Mouse (Mus musculus) MEL (cell line): ENCODE measurements around the gene Hacd2. TPM values are rescaled to one million over a fixed set of nuclear protein-coding genes. Genes with fewer than 3 reads are reported as not detected.

Experiments
- DNase-seq: peaks from one replicate; pipeline ENCODE4 v3.0.0; 2011; ENCODE audit warnings: low read depth, low spot score
- H3K27ac ChIP-seq: 2 replicates; pipeline ENCODE4 v1.5.1; 2012; ENCODE audit warnings: low read depth, mild to moderate bottlenecking, control low read depth, low read length, moderate library complexity; ENCODE audit not compliant: control insufficient read depth
- H3K27me3 ChIP-seq, 2 experiments: fragments of 150-350 bp in 1 of 2; sonication (generic) in 1 of 2; 2 replicates each; pipeline ENCODE4 v1.6.1; 2012; ENCODE audit warnings: low read length in 2 of 2, mild to moderate bottlenecking in 2 of 2, improper control_type of control experiment in 1 of 2, moderate library complexity in 1 of 2; ENCODE audit not compliant: insufficient read depth in 2 of 2, control insufficient read depth in 1 of 2
- H3K36me3 ChIP-seq, 2 experiments: 2 replicates each; pipeline ENCODE4 v1.6.1; 2012 to 2014; ENCODE audit warnings: low read length in 2 of 2, improper control_type of control experiment in 1 of 2, inconsistent platforms in 1 of 2, mild to moderate bottlenecking in 1 of 2; ENCODE audit not compliant: insufficient read depth in 2 of 2, control insufficient read depth in 1 of 2
- H3K4me1 ChIP-seq, 2 experiments: fragments of 150-350 bp in 1 of 2; sonication (generic) in 1 of 2; 2 replicates each; pipeline ENCODE4 v1.6.1; 2012; ENCODE audit warnings: low read length in 2 of 2, improper control_type of control experiment in 1 of 2, mild to moderate bottlenecking in 1 of 2; ENCODE audit not compliant: insufficient read depth in 2 of 2, control insufficient read depth in 1 of 2
- H3K4me3 ChIP-seq, 2 experiments: fragments of 150-350 bp in 1 of 2; sonication (generic) in 1 of 2; 2 replicates each; pipeline ENCODE4 v1.5.1; 2012; ENCODE audit warnings: low read depth in 2 of 2, low read length in 2 of 2, mild to moderate bottlenecking in 2 of 2, moderate library complexity in 2 of 2, control low read depth in 1 of 2, improper control_type of control experiment in 1 of 2; ENCODE audit not compliant: control insufficient read depth in 1 of 2, insufficient read depth in 1 of 2
- H3K79me2 ChIP-seq: 2 replicates; pipeline ENCODE4 v1.6.1; 2012; ENCODE audit warnings: mild to moderate bottlenecking, low read length, moderate library complexity; ENCODE audit not compliant: control insufficient read depth, poor library complexity, insufficient read depth
- H3K9ac ChIP-seq: 2 replicates; pipeline ENCODE4 v1.6.1; 2012; ENCODE audit warnings: low read depth, mild to moderate bottlenecking, control low read depth, low read length, moderate library complexity; ENCODE audit not compliant: control insufficient read depth, poor library complexity, severe bottlenecking
- H3K9me3 ChIP-seq: fragments of 150-350 bp; sonication (generic); replicated peaks from 2 replicates; pipeline ENCODE4 v1.6.1; 2012; ENCODE audit warnings: mild to moderate bottlenecking, low read length, improper control_type of control experiment, moderate library complexity; ENCODE audit not compliant: insufficient read depth
- CHD2 ChIP-seq: IDR thresholded peaks from 2 replicates; pipeline ENCODE4 v1.6.1; 2011; ENCODE audit warnings: low read length, improper control_type of control experiment
- E2F4 ChIP-seq: IDR thresholded peaks from 2 replicates; pipeline ENCODE4 v1.6.1; 2011; ENCODE audit warnings: low read depth, low read length, improper control_type of control experiment, borderline replicate concordance
- ELF1 ChIP-seq: IDR thresholded peaks from 2 replicates; pipeline ENCODE4 v1.6.1; 2014; ENCODE audit warnings: low read depth, mild to moderate bottlenecking, inconsistent platforms, low read length, improper control_type of control experiment, moderate library complexity
- EP300 ChIP-seq, 2 experiments: IDR thresholded peaks; 2 replicates each; pipeline ENCODE4 v1.6.1; 2011; ENCODE audit warnings: improper control_type of control experiment in 2 of 2, low read length in 2 of 2, low read depth in 1 of 2, mild to moderate bottlenecking in 1 of 2
- ETS1 ChIP-seq: IDR thresholded peaks from 2 replicates; pipeline ENCODE4 v1.6.1; 2012; ENCODE audit warnings: low read depth, mild to moderate bottlenecking, inconsistent platforms, low read length, improper control_type of control experiment, moderate library complexity
- GATA1 ChIP-seq: IDR thresholded peaks from 2 replicates; pipeline ENCODE4 v1.6.1; 2011; ENCODE audit warnings: low read depth, low read length, improper control_type of control experiment
- KAT2A ChIP-seq: conservative IDR thresholded peaks from 2 replicates; pipeline ENCODE4 v1.6.1; 2012; ENCODE audit warnings: low read depth, low read length, improper control_type of control experiment, inconsistent platforms
- MAFK ChIP-seq: IDR thresholded peaks from 2 replicates; pipeline ENCODE4 v1.6.1; 2011; ENCODE audit warnings: low read depth, mild to moderate bottlenecking, low read length, improper control_type of control experiment, borderline replicate concordance
- MXI1 ChIP-seq: IDR thresholded peaks from 2 replicates; pipeline ENCODE4 v1.6.1; 2011; ENCODE audit warnings: mild to moderate bottlenecking, low read depth, low read length, improper control_type of control experiment
- MYB ChIP-seq: IDR thresholded peaks from 2 replicates; pipeline ENCODE4 v1.6.1; 2011; ENCODE audit warnings: mild to moderate bottlenecking, low read depth, low read length, improper control_type of control experiment
- NELFE ChIP-seq: IDR thresholded peaks from 2 replicates; pipeline ENCODE4 v1.6.1; 2011; ENCODE audit warnings: low read depth, low read length, improper control_type of control experiment
- NRF1 ChIP-seq: IDR thresholded peaks from 2 replicates; pipeline ENCODE4 v1.6.1; 2014; ENCODE audit warnings: low read depth, mild to moderate bottlenecking, inconsistent platforms, low read length, improper control_type of control experiment, moderate library complexity; ENCODE audit not compliant: poor library complexity, insufficient read depth, severe bottlenecking
- POLR2A ChIP-seq, 2 experiments: IDR thresholded peaks; 2 replicates each; pipeline ENCODE4 v1.6.1; 2011 to 2012; ENCODE audit warnings: low read length in 2 of 2, mild to moderate bottlenecking in 2 of 2, control low read depth in 1 of 2, improper control_type of control experiment in 1 of 2, low read depth in 1 of 2, moderate library complexity in 1 of 2; ENCODE audit not compliant: control insufficient read depth in 1 of 2, insufficient read depth in 1 of 2, poor library complexity in 1 of 2
- RAD21 ChIP-seq: IDR thresholded peaks from 2 replicates; pipeline ENCODE4 v1.6.1; 2011; ENCODE audit warnings: mild to moderate bottlenecking, low read depth, low read length, improper control_type of control experiment
- RCOR1 ChIP-seq: IDR thresholded peaks from 2 replicates; pipeline ENCODE4 v1.6.1; 2012; ENCODE audit warnings: low read depth, mild to moderate bottlenecking, inconsistent platforms, low read length, improper control_type of control experiment
- SIN3A ChIP-seq: IDR thresholded peaks from 2 replicates; pipeline ENCODE4 v1.6.1; 2012; ENCODE audit warnings: low read length, improper control_type of control experiment, inconsistent platforms
- TAL1 ChIP-seq: IDR thresholded peaks from 2 replicates; pipeline ENCODE4 v1.6.1; 2012; ENCODE audit warnings: mild to moderate bottlenecking, inconsistent platforms, low read length, moderate library complexity, mixed read lengths
- TCF12 ChIP-seq: IDR thresholded peaks from 2 replicates; pipeline ENCODE4 v1.6.1; 2014; ENCODE audit warnings: low read depth, mild to moderate bottlenecking, inconsistent platforms, low read length, improper control_type of control experiment, moderate library complexity
- UBTF ChIP-seq: IDR thresholded peaks from 2 replicates; pipeline ENCODE4 v1.6.1; 2012; ENCODE audit warnings: low read depth, mild to moderate bottlenecking, inconsistent platforms, low read length, improper control_type of control experiment, moderate library complexity, borderline replicate concordance; ENCODE audit not compliant: insufficient read depth
- USF1 ChIP-seq: IDR thresholded peaks from 2 replicates; pipeline ENCODE4 v1.6.1; 2014; ENCODE audit warnings: low read depth, mild to moderate bottlenecking, inconsistent platforms, low read length, improper control_type of control experiment, moderate library complexity
- USF2 ChIP-seq, 2 experiments: IDR thresholded peaks; 2 replicates each; pipeline ENCODE4 v1.6.1; 2011 to 2012; ENCODE audit warnings: improper control_type of control experiment in 2 of 2, low read length in 2 of 2, borderline replicate concordance in 1 of 2, inconsistent platforms in 1 of 2, low read depth in 1 of 2, mild to moderate bottlenecking in 1 of 2; ENCODE audit not compliant: insufficient read depth in 1 of 2
- ZKSCAN1 ChIP-seq: IDR thresholded peaks from 2 replicates; pipeline ENCODE4 v1.6.1; 2012; ENCODE audit warnings: low read depth, mild to moderate bottlenecking, inconsistent platforms, low read length, improper control_type of control experiment, moderate library complexity
- ZNF384 ChIP-seq: IDR thresholded peaks from 2 replicates; pipeline ENCODE4 v1.6.1; 2012; ENCODE audit warnings: low read depth, mild to moderate bottlenecking, inconsistent platforms, low read length, improper control_type of control experiment
- polyA plus RNA-seq, 2 experiments: library from polyadenylated mRNA; stranded (reverse) in 1 of 2; unstranded in 1 of 2; fragments of >175 nt in 1 of 2; fragments of >200 nt in 1 of 2; gene quantifications; 2 replicates each; pipeline versions ENCODE4 v1.2.1 to v1.2.4; 2012; ENCODE audit warnings: low replicate concordance in 2 of 2, low read depth in 1 of 2; ENCODE audit not compliant: insufficient read length in 2 of 2, insufficient read depth in 1 of 2, missing spikeins in 1 of 2
- total RNA-seq: library from RNA; depleted of rRNA; stranded (reverse); fragments of 300-350 nt; gene quantifications from 2 replicates; pipeline ENCODE4 v1.2.3, GENCODE M21; 2012

The Hacd2 gene
- total and polyA plus RNA-seq, 3 experiments, result 16.9 to 40.3 TPM; not detected in 1

DNA sequence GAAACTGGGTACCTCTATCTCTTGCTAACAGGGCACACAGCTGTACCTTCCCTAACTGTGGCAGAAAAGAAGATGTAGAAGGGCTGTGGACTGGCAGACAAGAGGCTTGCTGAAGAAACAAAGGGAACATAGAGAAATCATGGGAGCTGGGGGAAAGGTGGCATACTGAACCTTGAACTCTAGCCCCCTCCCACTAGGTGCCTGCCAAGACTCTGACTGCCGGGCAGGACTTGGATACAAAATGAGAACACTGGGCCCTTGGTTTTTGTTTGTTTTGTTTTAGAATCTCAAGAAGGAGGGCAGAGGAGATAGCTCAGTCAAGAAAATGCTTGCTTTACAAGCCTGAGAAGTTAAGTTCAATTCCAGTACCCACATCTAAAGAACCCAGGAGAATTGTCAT lies 14.9 kb upstream of the Hacd2 start:
- no peaks in the 10 kb centered on the region for H3K36me3 ChIP-seq
- H3K4me1 ChIP-seq, result no peaks in the 10 kb centered on the region
- no peak overlapping the region for H3K27ac ChIP-seq
- H3K27me3 ChIP-seq, result no peaks in the 10 kb centered on the region; a peak in 2 of 4 replicates
- H3K79me2 ChIP-seq, result no peaks in the 10 kb centered on the region
- H3K9me3 ChIP-seq, result no peaks in the 10 kb centered on the region
- no peak overlapping the region for H3K4me3 ChIP-seq
- no peak for DNase-seq
- H3K9ac ChIP-seq, result no peak overlapping the region
- TF ChIP-seq MAFK, result no peak
- no peak for TF ChIP-seq ZKSCAN1
- TF ChIP-seq EP300 (IDR thresholded peaks at IDR 0.05; ENCODE audit: low read depth in 1 of 2, low read length in 2 of 2), result no peak
- TF ChIP-seq UBTF, result no peak
- TF ChIP-seq E2F4, result no peak
- TF ChIP-seq RAD21, result no peak
- no peak for TF ChIP-seq TAL1
- TF ChIP-seq POLR2A (IDR thresholded peaks at IDR 0.05; ENCODE audit: control insufficient read depth in 1 of 2, insufficient read depth in 1 of 2, low read depth in 1 of 2, low read length in 2 of 2, poor library complexity in 1 of 2), result no peak
- no peak for TF ChIP-seq MYB
- TF ChIP-seq CHD2, result no peak
- TF ChIP-seq ZNF384, result no peak
- no peak for TF ChIP-seq GATA1
- TF ChIP-seq USF1, result no peak
- no peak for TF ChIP-seq KAT2A
- no peak for TF ChIP-seq RCOR1

DNA sequence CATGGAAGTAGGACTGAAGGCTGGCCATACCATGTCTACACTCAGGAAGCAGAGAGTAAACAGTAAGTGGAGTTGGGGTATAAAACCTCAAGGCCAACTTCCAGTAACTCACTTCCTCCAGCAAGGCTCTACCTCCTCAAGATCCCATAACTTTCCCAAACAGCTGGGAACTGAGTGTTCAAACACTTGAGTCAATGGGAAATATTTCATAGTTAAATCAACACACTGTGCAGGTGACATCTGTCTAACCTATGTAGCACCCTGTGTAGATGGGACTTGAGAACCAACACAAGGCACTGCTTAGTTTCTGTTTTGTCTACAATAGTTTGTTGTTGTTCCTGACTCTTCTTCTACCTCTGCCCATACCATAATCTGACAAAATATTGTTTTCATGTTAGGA lies 13.8 kb upstream of the Hacd2 start:
- Histone ChIP-seq H3K9me3 (no peaks in the 10 kb centered on the region), H3K27me3 (no peaks in the 10 kb centered on the region; a peak in 1 of 4 replicates), H3K27ac (no peak overlapping the region), H3K79me2 (no peaks in the 10 kb centered on the region), H3K36me3 (no peaks in the 10 kb centered on the region), H3K4me3 (no peak overlapping the region), H3K4me1 (no peaks in the 10 kb centered on the region), H3K9ac (no peak overlapping the region)
- DNase-seq, result no peak
- TF ChIP-seq ELF1, result no peak
- no peak for TF ChIP-seq NELFE
- no peak for TF ChIP-seq ETS1
- no peak for TF ChIP-seq MXI1
- no peak for TF ChIP-seq KAT2A
- TF ChIP-seq ZKSCAN1, result no peak
- TF ChIP-seq EP300 (IDR thresholded peaks at IDR 0.05; ENCODE audit: low read depth in 1 of 2, low read length in 2 of 2), result no peak
- no peak for TF ChIP-seq MYB
- TF ChIP-seq USF1, result no peak
- no peak for TF ChIP-seq SIN3A
- TF ChIP-seq USF2 (IDR thresholded peaks at IDR 0.05; ENCODE audit: borderline replicate concordance in 1 of 2, insufficient read depth in 1 of 2, low read depth in 1 of 2, low read length in 2 of 2), result no peak
- TF ChIP-seq NRF1, result no peak
- TF ChIP-seq TCF12, result no peak
- no peak for TF ChIP-seq MAFK
